Mouse (Mus musculus): ENCODE data around the gene Fam71d. TPM values are rescaled to one million over a fixed set of nuclear protein-coding genes. Genes with fewer than 3 reads are reported as not detected.

Gene Fam71d
- not detected in 2 replicates for polyA plus RNA-seq (2016; fragmentation: Nextera tagmentation; extraction: Ambion mirVana)

DNA sequence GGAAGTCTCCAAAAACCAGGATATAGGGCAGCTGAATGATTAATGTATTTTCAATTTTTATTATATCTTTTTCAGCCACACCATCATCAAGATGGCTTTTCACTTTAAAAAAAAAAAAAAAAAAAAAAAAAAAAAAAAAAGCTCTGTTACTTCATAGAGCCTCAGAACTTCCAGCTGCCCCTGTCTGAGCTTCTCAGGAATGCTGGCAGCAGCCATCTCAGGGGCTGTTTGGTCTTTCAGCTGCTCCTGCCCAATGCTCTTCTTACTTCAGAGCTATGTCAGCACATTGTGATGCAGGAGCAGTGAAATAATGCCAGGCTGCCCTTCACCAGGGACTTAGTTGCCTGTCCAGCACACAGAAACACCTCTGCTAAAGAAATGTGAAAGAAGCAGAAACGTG lies at the start of gene Fam71d:
Gene Fam71d, plus strand, starts transcription at position 211 of the 400 bp plus-strand sequence.
- H3K27me3 ChIP-seq (ENCODE audit: low read depth, poor library complexity, severe bottlenecking): no peaks in the 10 kb centered on the region
- H3K9me3 ChIP-seq (replicated peaks): no peaks in the 10 kb centered on the region
- H3K27ac ChIP-seq (replicated peaks): no peak within 1 kb of the TSS
- H3K4me1 ChIP-seq: no peaks in the 10 kb centered on the region
- no peaks in the 10 kb centered on the region for H3K36me3 ChIP-seq
- 79% methylated on average over 1 of the region's 1 CpGs for WGBS
- H3K4me3 ChIP-seq: no peak within 1 kb of the TSS
- no peak for DNase-seq (ENCODE audit: low spot score)

GRCm38 (mm10) chr12:78643691-78644090 lies 47.6 kb upstream of the Fam71d start:
- no peak for DNase-seq (ENCODE audit: low spot score)
- Histone ChIP-seq H3K4me1 (no peaks in the 10 kb centered on the region), H3K27me3 (ENCODE audit: low read depth, poor library complexity, severe bottlenecking) (no peaks in the 10 kb centered on the region), H3K9me3 (replicated peaks) (no peaks in the 10 kb centered on the region), H3K27ac (replicated peaks) (no peak overlapping the region), H3K36me3 (no peaks in the 10 kb centered on the region), H3K4me3 (no peak overlapping the region)
- WGBS: 82% methylated on average over 2 of the region's 2 CpGs

DNA sequence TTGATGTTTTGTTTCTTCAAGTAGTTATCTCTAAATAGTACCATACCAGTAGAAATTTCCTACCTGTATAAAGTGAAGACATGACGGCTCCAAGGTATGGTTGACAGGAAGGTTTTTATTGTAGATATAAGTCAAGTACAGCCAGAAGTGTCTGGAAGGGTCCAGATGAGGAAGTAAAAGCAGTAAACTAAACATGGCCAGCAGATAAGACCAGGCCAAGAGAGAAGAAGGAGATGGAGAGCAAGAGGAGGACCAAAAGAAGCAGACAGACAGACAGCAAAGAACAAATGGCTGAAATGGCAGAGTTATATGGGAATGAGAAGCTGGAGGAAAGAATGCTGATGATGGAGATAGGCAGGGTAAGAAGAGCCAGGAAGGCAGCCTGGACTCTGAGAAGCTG lies 46.1 kb upstream of the Fam71d start:
- no peaks in the 10 kb centered on the region for H3K4me1 ChIP-seq
- 85% methylated on average over 1 of the region's 1 CpGs for WGBS
- no peak for DNase-seq (ENCODE audit: low spot score)
- no peak overlapping the region for H3K4me3 ChIP-seq
- H3K27ac ChIP-seq (replicated peaks): no peak overlapping the region
- no peaks in the 10 kb centered on the region for H3K9me3 ChIP-seq (replicated peaks)
- H3K36me3 ChIP-seq: no peaks in the 10 kb centered on the region
- H3K27me3 ChIP-seq (ENCODE audit: low read depth, poor library complexity, severe bottlenecking): no peaks in the 10 kb centered on the region

DNA sequence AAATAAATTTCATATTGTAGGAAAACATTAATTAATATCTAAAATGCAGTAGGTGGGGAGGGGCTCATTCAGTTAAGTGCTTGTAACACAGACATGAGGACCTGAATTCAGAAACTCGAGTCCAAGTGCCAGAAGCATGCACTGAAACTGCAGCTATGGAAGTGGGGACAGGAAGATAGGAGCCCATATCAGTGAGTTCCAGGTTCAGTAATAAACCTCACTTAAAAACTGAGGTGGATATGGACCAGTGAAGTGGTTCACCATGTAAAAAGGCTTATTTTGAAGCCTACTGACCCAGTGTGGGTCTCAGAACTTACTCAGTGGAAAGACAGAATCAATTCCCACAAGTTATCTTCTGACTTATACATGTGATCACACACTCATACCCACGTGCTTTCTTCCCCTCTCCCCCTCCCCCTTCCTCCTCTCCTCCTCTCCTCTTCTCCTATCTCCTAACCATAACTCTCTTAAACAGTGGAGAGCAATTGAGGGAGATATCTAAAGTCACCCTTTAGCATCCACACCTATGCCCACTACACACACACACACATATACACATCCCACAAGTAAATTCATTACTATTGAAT lies 31.5 kb upstream of the Fam71d start:
- Histone ChIP-seq H3K36me3 (no peaks in the 10 kb centered on the region), H3K9me3 (replicated peaks) (no peaks in the 10 kb centered on the region), H3K27ac (replicated peaks) (no peak overlapping the region), H3K27me3 (ENCODE audit: low read depth, poor library complexity, severe bottlenecking) (no peaks in the 10 kb centered on the region), H3K4me1 (no peaks in the 10 kb centered on the region), H3K4me3 (no peak overlapping the region)
- WGBS: 58% methylated on average over 2 of the region's 2 CpGs
- no peak for DNase-seq (ENCODE audit: low spot score)

DNA sequence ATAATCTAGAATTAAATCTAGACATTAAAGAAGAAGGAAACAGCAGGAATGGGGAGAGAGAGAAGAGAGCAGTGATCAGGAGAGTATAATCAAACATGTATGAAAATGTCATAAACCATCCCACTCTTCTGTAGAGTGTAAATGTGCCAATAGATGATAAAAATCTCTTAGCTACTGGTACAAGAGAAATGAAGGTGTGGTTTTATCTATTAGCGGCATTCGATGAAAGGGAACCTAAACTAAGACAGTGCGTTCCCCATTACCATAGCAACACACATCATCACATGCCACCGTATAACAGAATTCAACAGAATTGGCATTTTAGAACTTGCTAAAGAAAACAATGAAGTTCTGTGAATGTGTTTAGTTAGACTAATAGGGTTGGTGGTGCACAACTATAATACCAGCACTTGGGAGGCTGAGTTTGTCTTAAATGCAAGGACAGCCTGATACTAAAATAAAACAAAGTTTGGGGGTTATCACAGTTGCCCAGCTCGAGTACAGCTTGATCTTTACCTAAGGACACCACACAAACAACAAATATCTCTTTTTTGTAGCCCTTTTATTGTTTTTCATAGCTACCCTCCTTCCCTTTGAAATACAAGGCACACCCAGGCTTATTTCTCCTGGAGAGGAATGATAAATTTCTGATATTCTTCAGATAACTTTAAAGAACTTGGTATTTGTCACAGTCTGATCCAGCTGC lies 13.1 kb upstream of the Fam71d start:
- no peaks in the 10 kb centered on the region for H3K4me1 ChIP-seq
- no peak overlapping the region for H3K27ac ChIP-seq (replicated peaks)
- H3K36me3 ChIP-seq: no peaks in the 10 kb centered on the region
- no peaks in the 10 kb centered on the region for H3K27me3 ChIP-seq (ENCODE audit: low read depth, poor library complexity, severe bottlenecking)
- H3K4me3 ChIP-seq: no peak overlapping the region
- whole genome bisulfite sequencing: 89% methylated on average over 5 of the region's 5 CpGs
- DNase-seq (ENCODE audit: low spot score): no peak
- no peaks in the 10 kb centered on the region for H3K9me3 ChIP-seq (replicated peaks)

DNA sequence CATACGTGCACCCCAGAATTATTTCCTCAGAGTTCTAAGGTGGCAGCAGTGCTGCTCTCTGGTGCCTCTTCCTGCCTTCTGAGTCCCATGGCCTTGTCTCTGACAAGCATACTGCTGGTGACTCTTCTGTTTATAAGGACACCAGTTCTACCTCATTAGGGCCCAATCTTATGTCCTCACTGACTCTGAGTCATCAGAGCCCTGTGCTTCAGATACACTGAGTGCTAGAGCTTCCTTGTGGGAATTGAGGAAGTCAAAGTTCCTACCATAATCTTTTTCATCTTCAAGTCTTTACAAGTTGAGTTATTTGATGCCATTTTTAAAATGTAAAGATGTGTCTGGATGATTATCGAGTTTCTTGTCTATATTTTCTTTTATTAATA lies 12.5 kb upstream of the Fam71d start:
- 88% methylated on average over 2 of the region's 2 CpGs for WGBS
- no peaks in the 10 kb centered on the region for H3K36me3 ChIP-seq

GRCm38 (mm10) chr12:78681048-78681447 lies 10.3 kb upstream of the Fam71d start:
- 92% methylated on average over 2 of the region's 2 CpGs for WGBS
- no peaks in the 10 kb centered on the region for H3K9me3 ChIP-seq (replicated peaks)
- H3K27ac ChIP-seq (replicated peaks): no peak overlapping the region
- no peak for DNase-seq (ENCODE audit: low spot score)
- H3K4me1 ChIP-seq: no peaks in the 10 kb centered on the region
- H3K36me3 ChIP-seq: no peaks in the 10 kb centered on the region
- no peaks in the 10 kb centered on the region for H3K27me3 ChIP-seq (ENCODE audit: low read depth, poor library complexity, severe bottlenecking)
- H3K4me3 ChIP-seq: no peak overlapping the region

More for the DNA sequence above, 12.5 kb upstream of the Fam71d start:
- Histone ChIP-seq H3K4me1 (no peaks in the 10 kb centered on the region), H3K27me3 (ENCODE audit: low read depth, poor library complexity, severe bottlenecking) (no peaks in the 10 kb centered on the region), H3K27ac (replicated peaks) (no peak overlapping the region), H3K9me3 (replicated peaks) (no peaks in the 10 kb centered on the region), H3K4me3 (no peak overlapping the region)
- no peak for DNase-seq (ENCODE audit: low spot score)

GRCm38 (mm10) chr12:78682279-78682678 lies 9.1 kb upstream of the Fam71d start:
- Histone ChIP-seq H3K4me3 (no peak overlapping the region), H3K27ac (replicated peaks) (no peak overlapping the region), H3K27me3 (ENCODE audit: low read depth, poor library complexity, severe bottlenecking) (no peaks in the 10 kb centered on the region), H3K36me3 (no peaks in the 10 kb centered on the region), H3K9me3 (replicated peaks) (no peaks in the 10 kb centered on the region), H3K4me1 (no peaks in the 10 kb centered on the region)
- 82% methylated on average over 4 of the region's 4 CpGs for WGBS
- no peak for DNase-seq (ENCODE audit: low spot score)

GRCm38 (mm10) chr12:78685669-78686215 lies 5.6 kb upstream of the Fam71d start:
- 87% methylated on average over 1 of the region's 1 CpGs for WGBS
- no peaks in the 10 kb centered on the region for H3K4me1 ChIP-seq
- no peak overlapping the region for H3K4me3 ChIP-seq
- DNase-seq (ENCODE audit: low spot score): no peak
- no peak overlapping the region for H3K27ac ChIP-seq (replicated peaks)
- no peaks in the 10 kb centered on the region for H3K36me3 ChIP-seq
- no peaks in the 10 kb centered on the region for H3K9me3 ChIP-seq (replicated peaks)
- no peaks in the 10 kb centered on the region for H3K27me3 ChIP-seq (ENCODE audit: low read depth, poor library complexity, severe bottlenecking)

GRCm38 (mm10) chr12:78688876-78689275 lies 2.5 kb upstream of the Fam71d start:
- Histone ChIP-seq H3K4me3 (no peak overlapping the region), H3K36me3 (no peaks in the 10 kb centered on the region), H3K27ac (replicated peaks) (no peak overlapping the region), H3K9me3 (replicated peaks) (no peaks in the 10 kb centered on the region), H3K4me1 (no peaks in the 10 kb centered on the region), H3K27me3 (ENCODE audit: low read depth, poor library complexity, severe bottlenecking) (no peaks in the 10 kb centered on the region)
- DNase-seq (ENCODE audit: low spot score): no peak
- 86% methylated on average over 5 of the region's 5 CpGs for WGBS

- H3K36me3 ChIP-seq: no peaks in the 10 kb centered on the region
- no peak for DNase-seq (ENCODE audit: low spot score)
- H3K4me1 ChIP-seq: no peaks in the 10 kb centered on the region
- H3K27me3 ChIP-seq (ENCODE audit: low read depth, poor library complexity, severe bottlenecking): no peaks in the 10 kb centered on the region
- no peak overlapping the region for H3K4me3 ChIP-seq
- no peak overlapping the region for H3K27ac ChIP-seq (replicated peaks)
- H3K9me3 ChIP-seq (replicated peaks): no peaks in the 10 kb centered on the region
- WGBS: 84% methylated on average over 2 of the region's 2 CpGs
These were observed 1.9 kb downstream of the Fam71d start for GRCm38 (mm10) chr12:78693281-78693680.

GRCm38 (mm10) chr12:78717783-78718182 lies 26.4 kb downstream of the Fam71d start:
- Histone ChIP-seq H3K36me3 (no peaks in the 10 kb centered on the region), H3K27me3 (ENCODE audit: low read depth, poor library complexity, severe bottlenecking) (no peaks in the 10 kb centered on the region), H3K9me3 (replicated peaks) (no peaks in the 10 kb centered on the region), H3K4me1 (no peaks in the 10 kb centered on the region), H3K4me3 (no peak overlapping the region), H3K27ac (replicated peaks) (no peak overlapping the region)
- no peak for DNase-seq (ENCODE audit: low spot score)
- 85% methylated on average over 2 of the region's 2 CpGs for WGBS

DNA sequence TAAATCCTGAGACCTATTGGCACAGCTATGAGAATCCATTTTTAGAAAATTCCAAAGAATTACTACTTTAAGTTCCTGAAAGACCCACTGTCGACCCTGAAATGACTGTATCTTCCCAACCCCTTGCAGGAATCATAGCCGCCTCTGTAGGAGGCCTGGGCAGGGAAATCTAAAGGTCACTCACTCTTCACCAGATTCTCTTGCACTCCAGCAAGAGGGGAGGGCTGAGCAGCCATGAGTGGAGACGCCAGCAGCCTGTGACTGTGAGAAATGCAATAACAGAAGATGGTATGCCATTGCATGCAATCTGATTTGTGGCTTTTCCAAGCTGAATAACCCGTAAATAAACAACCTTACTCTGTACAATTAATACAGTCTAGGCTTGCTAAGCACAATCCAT lies 36.4 kb downstream of the Fam71d start:
- Histone ChIP-seq H3K36me3 (no peaks in the 10 kb centered on the region), H3K4me3 (no peak overlapping the region), H3K4me1 (no peaks in the 10 kb centered on the region), H3K27me3 (ENCODE audit: low read depth, poor library complexity, severe bottlenecking) (no peaks in the 10 kb centered on the region), H3K9me3 (replicated peaks) (no peaks in the 10 kb centered on the region), H3K27ac (replicated peaks) (no peak overlapping the region)
- WGBS: 64% methylated on average over 4 of the region's 4 CpGs
- no peak for DNase-seq (ENCODE audit: low spot score)

Data from midbrain, embryonic 10.5 days (tissue).